Mouse (Mus musculus) retina, postnatal 1 day (tissue): ENCODE results near the gene Eif2ak2.
A peak's percentile ranks its signal among the peaks of the same experiment; 100 is the strongest.

ENCODE experiments used
- DNase-seq: peaks from one replicate; pipeline ENCODE4 v3.0.0-alpha.2; 2012

The Eif2ak2 gene

DNA sequence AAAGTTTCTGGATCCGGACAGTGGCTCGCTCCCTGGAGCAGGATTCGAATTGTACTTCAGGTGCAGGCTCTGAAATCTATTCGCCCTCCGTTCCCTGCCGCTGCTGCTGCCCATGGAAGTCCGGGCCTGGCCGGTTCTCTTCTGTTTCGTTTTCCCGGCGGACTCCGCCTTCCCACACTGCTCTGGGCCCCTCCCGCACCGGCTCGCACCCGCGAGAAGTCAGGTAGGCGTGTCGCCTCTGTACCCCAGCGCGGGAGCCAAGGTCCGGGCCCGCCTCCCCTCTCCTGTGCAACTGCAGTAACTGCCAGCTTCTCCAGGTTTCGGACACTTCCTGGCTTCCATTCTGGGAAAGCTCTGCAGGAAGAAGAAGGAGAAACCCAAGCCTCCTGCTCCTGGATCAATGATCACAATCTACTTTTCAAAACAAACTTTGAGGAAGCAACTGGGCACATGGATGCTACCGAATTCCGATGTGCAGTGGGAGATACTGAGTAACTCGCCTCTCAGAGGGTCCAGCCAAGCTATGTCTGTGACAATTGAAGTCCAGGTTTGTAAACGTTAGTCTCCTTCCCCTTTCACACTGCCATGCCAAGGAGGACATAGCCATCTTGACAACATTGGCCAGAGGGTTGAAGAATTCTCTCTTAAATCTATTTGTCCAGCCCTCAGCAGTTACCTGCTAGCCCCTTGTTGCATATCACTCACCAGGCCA is at the start of gene Eif2ak2:
Eif2ak2 (minus strand) TSS at position 173 of the 712 bp plus-strand sequence.
- DNase-seq, result peak; percentile 68

- no peak for DNase-seq
Observed at GRCm38 (mm10) chr17:78917696-78918095, 35.3 kb upstream of the Eif2ak2 start.

GRCm38 (mm10) chr17:78916899-78917298 is 34.5 kb upstream of the Eif2ak2 start:
- DNase-seq, result no peak

- peak; percentile 92 for DNase-seq
Observed at GRCm38 (mm10) chr17:78916369-78916813, 34.0 kb upstream of the Eif2ak2 start, which contains the start of gene Cebpzos. TSS of gene Cebpzos (plus strand) at chr17:78916500.

DNA sequence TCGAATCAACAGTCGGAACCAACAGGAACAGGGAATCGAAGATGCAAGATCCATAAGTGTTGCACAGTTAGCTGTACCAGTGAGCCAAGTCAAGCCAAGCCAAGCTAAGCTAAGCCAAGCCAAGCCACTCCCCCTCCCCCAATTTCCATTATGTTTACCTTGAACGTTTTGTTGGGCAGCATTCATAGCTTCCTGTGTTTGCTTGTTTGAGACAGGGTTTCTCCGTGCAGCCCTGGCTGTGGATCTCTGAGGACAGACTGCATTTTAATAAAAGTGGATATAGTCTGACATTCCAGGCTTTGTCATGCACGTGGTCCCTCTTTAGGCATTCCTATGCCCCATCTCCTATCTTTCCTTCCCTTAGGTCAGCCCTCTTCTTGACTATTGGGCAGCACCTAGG is 33.4 kb upstream of the Eif2ak2 start:
- DNase-seq, result peak; percentile 19

GRCm38 (mm10) chr17:78913921-78914320 is 31.5 kb upstream of the Eif2ak2 start:
- no peak for DNase-seq

- DNase-seq, result peak; percentile 82
Observed at GRCm38 (mm10) chr17:78912861-78913281, 30.5 kb upstream of the Eif2ak2 start.

GRCm38 (mm10) chr17:78909374-78909773 is 27.0 kb upstream of the Eif2ak2 start:
- DNase-seq, result no peak

- no peak for DNase-seq
Observed at GRCm38 (mm10) chr17:78906892-78907291, 24.5 kb upstream of the Eif2ak2 start, which contains the start of gene Sult6b1. TSS of gene Sult6b1 (minus strand) at chr17:78906992.

DNA sequence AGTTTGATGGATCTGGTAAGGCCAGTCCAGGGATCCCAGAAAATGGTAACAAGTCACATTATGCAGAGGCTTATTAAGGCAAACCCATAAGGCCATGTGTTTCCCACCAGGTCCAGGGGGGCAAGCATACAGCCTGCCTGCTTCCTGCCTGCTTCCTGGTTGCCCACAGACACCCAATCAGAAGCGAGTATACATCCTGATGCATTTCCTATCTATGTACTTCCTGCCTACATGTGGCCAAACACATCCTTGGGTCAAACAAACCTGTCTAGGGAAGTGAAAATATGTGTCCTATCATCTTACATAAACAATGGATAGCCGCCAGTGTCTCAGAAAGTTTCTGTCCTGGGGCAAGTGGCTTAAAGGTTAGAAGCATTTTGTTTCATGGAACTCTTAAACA is 20.8 kb upstream of the Eif2ak2 start:
- no peak for DNase-seq

- peak; percentile 51 for DNase-seq
Observed at GRCm38 (mm10) chr17:78895394-78895793, 13.0 kb upstream of the Eif2ak2 start.

GRCm38 (mm10) chr17:78894991-78895390 is 12.6 kb upstream of the Eif2ak2 start:
- DNase-seq, result no peak

DNA sequence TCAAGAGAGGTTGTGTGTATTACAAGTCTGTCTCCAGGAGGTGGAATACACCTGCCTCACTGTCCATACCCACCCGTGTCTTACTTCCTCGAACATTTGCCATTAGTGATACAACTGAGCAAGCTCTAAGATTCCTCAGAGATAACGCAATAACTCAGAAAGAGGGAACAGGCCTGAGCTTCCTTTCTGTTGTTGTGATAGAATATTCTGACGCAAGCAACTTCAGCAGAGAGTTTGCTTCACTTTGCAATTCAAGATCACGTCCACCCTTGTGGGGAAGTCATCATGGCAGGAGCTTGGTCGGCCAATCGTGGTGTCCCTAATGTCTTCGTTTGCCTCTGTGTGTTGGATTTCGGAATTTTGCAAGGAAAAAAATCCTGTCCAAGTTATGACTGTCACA is 8.6 kb upstream of the Eif2ak2 start:
- DNase-seq, result no peak

DNA sequence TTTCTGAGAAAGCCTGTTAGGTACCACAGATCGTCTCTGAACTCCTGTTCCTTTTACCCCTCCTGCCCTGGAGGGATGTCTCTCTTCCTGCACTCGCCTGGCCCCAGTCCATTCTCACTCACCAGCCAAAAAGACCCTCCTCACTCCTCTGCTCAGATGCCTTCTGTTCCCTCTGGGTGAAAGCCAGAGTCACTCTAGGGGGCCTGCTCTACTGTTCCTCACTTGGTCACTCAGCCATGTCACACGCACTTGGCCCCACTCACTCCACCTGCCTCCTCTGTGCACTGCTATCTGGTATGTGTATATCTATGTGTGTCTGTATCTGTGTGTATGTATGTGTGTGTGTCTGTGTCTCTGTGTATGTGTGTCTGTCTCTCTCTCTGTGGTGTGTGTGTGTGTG is 6.8 kb upstream of the Eif2ak2 start:
- DNase-seq, result no peak

DNA sequence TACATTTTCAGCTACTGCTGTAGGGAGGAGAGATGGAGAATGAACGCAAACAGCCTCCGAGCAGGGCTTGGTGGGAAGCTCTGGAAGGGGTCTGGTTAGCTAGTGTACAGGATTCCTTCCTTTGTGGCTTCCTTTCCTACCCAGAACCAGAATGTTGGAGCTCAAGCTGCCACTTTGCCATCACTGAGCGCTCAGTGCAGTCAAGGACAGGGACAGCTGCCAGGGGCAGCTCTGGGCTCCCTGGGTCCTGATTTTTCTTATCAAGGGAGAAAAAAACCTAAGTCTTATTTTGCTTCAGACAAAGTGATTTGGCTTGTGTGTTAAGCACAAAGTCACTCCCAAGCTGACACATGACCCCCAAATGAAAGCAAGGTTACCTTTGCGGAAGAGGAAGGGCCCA is 6.2 kb upstream of the Eif2ak2 start:
- no peak for DNase-seq

GRCm38 (mm10) chr17:78885286-78886065 is 3.1 kb upstream of the Eif2ak2 start:
- no peak for DNase-seq

- DNase-seq, result no peak
Observed at GRCm38 (mm10) chr17:78883291-78883690, 918 bp upstream of the Eif2ak2 start.

DNA sequence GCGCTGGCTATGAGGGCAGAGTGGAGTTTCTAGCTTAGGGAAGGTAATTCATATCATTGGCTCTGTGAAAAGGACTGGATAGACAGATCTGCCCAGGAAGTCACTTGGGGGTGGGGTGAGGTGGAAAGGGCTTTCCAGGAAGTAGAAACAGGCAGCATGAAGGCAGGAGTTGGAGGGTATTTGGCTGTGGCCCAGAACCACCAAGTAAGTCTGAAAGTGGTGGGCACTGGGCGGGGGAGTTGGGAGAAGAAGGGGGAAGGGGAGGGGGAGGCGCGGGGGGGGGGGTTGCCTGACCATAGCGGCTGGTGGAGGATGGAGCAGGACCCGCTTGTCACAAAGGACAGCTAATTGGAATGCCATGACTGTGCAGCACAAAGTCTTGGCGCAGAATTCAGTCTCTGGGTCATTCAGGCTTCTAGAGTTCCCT is 482 bp downstream of the Eif2ak2 start:
- peak; percentile 59 for DNase-seq

DNA sequence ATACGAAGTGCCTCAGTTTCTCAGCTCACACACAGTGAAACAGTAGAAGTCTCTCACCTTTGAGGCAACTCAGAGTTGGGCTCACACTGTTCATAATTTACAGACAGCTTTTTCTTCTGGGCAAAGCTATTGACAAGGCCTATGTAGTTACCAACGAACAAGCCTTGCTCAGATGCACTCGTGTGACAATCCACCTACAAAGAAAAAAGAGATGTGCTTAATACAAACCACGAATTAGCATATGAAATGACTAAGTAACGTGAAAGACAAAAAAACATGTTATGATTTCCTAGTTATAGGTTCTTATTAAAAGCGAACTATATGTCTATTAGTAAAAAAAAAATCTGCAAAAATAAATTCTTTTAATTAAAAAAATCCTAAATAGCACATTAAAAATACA is 8.5 kb downstream of the Eif2ak2 start:
- DNase-seq, result no peak

DNA sequence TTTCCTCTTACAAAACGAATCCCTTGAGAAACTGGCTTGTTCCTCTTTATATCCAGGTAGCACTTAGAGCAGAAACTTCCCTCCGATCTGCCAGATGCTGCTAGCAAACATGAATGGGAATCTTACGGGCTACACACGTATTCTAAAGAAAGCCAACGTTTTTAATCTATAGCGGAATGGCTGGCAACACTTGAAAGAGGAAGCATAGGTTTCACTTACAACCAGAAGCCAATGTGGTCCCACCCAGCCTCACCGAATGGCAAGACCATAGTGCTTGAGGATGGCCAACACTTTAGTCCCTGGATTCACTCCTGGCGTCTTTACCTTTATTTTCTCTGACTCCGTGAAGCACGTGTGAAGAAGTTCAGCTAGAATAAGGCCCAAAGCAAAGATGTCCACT is 26.1 kb downstream of the Eif2ak2 start:
- DNase-seq, result no peak

DNA sequence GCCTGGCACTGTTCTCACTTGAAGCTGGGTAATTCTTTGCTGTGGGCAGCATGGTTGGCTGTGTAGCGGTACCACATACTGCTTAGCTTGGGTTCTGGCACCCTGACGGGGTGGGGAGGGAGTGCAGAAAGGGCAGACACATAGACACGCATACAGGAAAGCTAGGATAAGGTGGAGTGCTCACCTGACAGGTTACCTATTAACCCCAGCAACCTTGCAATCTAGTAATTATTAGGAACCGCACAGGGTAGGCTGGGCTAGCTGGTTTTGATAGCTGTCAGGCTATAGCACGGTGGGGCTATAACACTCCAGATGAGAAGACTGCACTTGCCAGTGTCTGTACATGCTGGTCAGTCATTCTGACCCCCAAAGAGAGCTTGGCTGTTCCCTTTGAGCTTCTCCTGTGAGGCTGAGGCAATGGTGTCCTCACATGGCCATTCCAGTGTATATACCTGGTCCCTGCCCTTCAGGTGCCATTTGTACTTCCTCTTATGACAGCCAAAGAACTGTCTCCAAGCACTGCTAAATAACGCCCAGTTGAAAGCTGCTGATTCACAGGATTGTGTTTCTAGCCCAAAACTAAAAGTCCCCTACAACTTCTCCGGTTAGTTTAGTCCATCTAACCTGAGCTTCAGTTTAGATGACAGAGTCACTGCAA is 40.0 kb downstream of the Eif2ak2 start:
- no peak for DNase-seq

GRCm38 (mm10) chr17:78836056-78836455 is 46.3 kb downstream of the Eif2ak2 start:
- DNase-seq, result peak; percentile 14
